Mouse (Mus musculus) lung, adult 18-20 months (tissue): ENCODE results near the gene Cbr2.
A peak's percentile ranks its signal among the peaks of the same experiment; 100 is the strongest.

Experiments used
- DNase-seq, 2 experiments: peaks; one replicate each; pipeline ENCODE4 v3.0.0; 2022; ENCODE audit warnings: mixed read lengths in 2 of 2

Gene Cbr2

GRCm38 (mm10) chr11:120730331-120730870 lies 1.5 kb downstream of the Cbr2 start:
- DNase-seq, result no peak

- DNase-seq, result peak; percentile 85 to 87
These were observed 2.4 kb downstream of the Cbr2 start for GRCm38 (mm10) chr11:120729432-120730050.

- DNase-seq, result no peak
These were observed 3.2 kb downstream of the Cbr2 start for GRCm38 (mm10) chr11:120728530-120729240.

GRCm38 (mm10) chr11:120727564-120727963 lies 4.3 kb downstream of the Cbr2 start:
- peak in 1 of 2 experiments; percentile 64 for DNase-seq

GRCm38 (mm10) chr11:120727169-120727527 lies 4.8 kb downstream of the Cbr2 start, which contains the start of gene Dcxr:
Gene Dcxr, minus strand, starts transcription at chr11:120727281.
- DNase-seq, result peak; percentile 97

- no peak for DNase-seq
These were observed 5.4 kb downstream of the Cbr2 start for GRCm38 (mm10) chr11:120726243-120727168.

GRCm38 (mm10) chr11:120723509-120723908 lies 8.4 kb downstream of the Cbr2 start:
- no peak for DNase-seq

- DNase-seq, result peak; percentile 54 to 65
These were observed 9.0 kb downstream of the Cbr2 start for GRCm38 (mm10) chr11:120722761-120723382.

GRCm38 (mm10) chr11:120722067-120722630 lies 9.8 kb downstream of the Cbr2 start:
- no peak for DNase-seq

GRCm38 (mm10) chr11:120721124-120722066 lies 10.5 kb downstream of the Cbr2 start, which contains the start of gene Rac3:
Gene Rac3, plus strand, starts transcription at chr11:120721470.
- peak; percentile 79 to 88 for DNase-seq

GRCm38 (mm10) chr11:120720450-120720849 lies 11.5 kb downstream of the Cbr2 start:
- peak; percentile 91 to 92 for DNase-seq

GRCm38 (mm10) chr11:120719841-120720376 lies 12.0 kb downstream of the Cbr2 start:
- no peak for DNase-seq

- no peak for DNase-seq
These were observed 12.7 kb downstream of the Cbr2 start for GRCm38 (mm10) chr11:120719242-120719641.

- no peak for DNase-seq
These were observed 16.8 kb downstream of the Cbr2 start for GRCm38 (mm10) chr11:120715131-120715530.

- DNase-seq, result no peak
These were observed 17.4 kb downstream of the Cbr2 start for GRCm38 (mm10) chr11:120714546-120714945.

- peak; percentile 99 for DNase-seq
These were observed 18.1 kb downstream of the Cbr2 start, which contains the start of the genes Cenpx and Lrrc45 for GRCm38 (mm10) chr11:120713580-120714518. Gene Cenpx, minus strand, starts transcription at chr11:120713738. Gene Lrrc45, plus strand, starts transcription at chr11:120713925.

- peak; percentile 46 to 56 for DNase-seq
These were observed 18.9 kb downstream of the Cbr2 start for GRCm38 (mm10) chr11:120712771-120713568.

- no peak for DNase-seq
These were observed 19.8 kb downstream of the Cbr2 start for GRCm38 (mm10) chr11:120711980-120712604.
